Mouse (Mus musculus): ENCODE data around the gene Ifi214.
"Not testable (repeated sequence)": the region's sequence is repeated elsewhere in the genome, so short reads cannot be mapped to it uniquely, and the experiment has no call there.

DNA sequence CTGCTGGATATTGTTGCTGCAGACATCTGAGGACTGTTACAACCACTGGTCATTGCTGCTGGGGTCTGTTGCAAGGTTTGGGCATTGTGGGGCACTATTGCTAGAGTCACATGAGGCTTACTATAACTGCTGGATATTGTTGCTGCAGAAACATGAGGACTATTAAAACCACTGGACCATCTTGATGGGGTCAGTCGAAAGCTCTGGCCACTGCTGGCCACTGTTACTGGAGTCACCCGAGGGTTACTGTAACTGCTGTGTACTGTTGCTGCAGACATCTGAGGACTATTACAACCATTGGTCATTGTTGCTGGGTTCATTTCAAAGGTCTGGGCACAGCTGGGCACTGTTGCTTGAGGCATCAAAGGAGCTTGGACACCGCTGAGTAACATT, 54.6 kb downstream of the Ifi214 start:
- TF ChIP-seq CTCF (IDR thresholded peaks at IDR 0.05; ENCODE audit: low read depth, low read length); GATA1 (IDR thresholded peaks at IDR 0.05; ENCODE audit: borderline replicate concordance, low read length): not testable (repeated sequence)

All from G1E (cell line).